Mouse (Mus musculus) hindbrain, embryonic 11.5 days (tissue): Measurements from ENCODE around the gene Zfp943. TPM values are rescaled to one million over a fixed set of nuclear protein-coding genes. Genes with fewer than 3 reads are reported as not detected.

Experiments
- polyA plus RNA-seq: library from polyadenylated mRNA; unstranded; fragments of >200 nt; fragmentation: Nextera tagmentation; extraction: Ambion mirVana; gene quantifications from 2 replicates; pipeline ENCODE4 v1.2.1, GENCODE M21; 2014

The Zfp943 gene
- polyA plus RNA-seq, 1 experiment from 2014 or later = 24.7 TPM

Other genes with a start within 250 kb of the Zfp943 start
- 8.8 and 10.4 TPM in 2 replicates for gene Zfp229, start 231.8 kb upstream of the Zfp943 start, polyA plus RNA-seq
- 6.9 and 8.1 TPM in 2 replicates for gene Zfp820, start 116.8 kb upstream of the Zfp943 start, polyA plus RNA-seq
- gene Zfp995, start 52.6 kb upstream of the Zfp943 start, polyA plus RNA-seq = 8.6 and 10.0 TPM in 2 replicates
- 27.2 and 27.9 TPM in 2 replicates for gene Zfp942, start 88 bp upstream of the Zfp943 start, polyA plus RNA-seq
- gene Zfp947, start 203.6 kb downstream of the Zfp943 start, polyA plus RNA-seq = 2.1 and 2.4 TPM in 2 replicates